Mouse (Mus musculus) brain, embryonic 14.5 days (tissue): ENCODE data around the gene Selenom.

Experiments
- CTCF ChIP-seq: fragments of 200-500 bp; IDR thresholded peaks from 2 replicates; pipeline ENCODE4 v1.5.1; 2012; ENCODE audit warnings: inconsistent platforms, mild to moderate bottlenecking, moderate library complexity, borderline replicate concordance; ENCODE audit not compliant: insufficient read depth, insufficient read length; ENCODE audit errors: extremely low read depth
- POLR2A ChIP-seq: fragments of 200-500 bp; IDR thresholded peaks from 2 replicates; pipeline ENCODE4 v1.6.1; 2012; ENCODE audit warnings: mild to moderate bottlenecking, inconsistent platforms, borderline replicate concordance; ENCODE audit not compliant: poor library complexity, insufficient read depth, insufficient read length, severe bottlenecking; ENCODE audit errors: extremely low read depth

DNA sequence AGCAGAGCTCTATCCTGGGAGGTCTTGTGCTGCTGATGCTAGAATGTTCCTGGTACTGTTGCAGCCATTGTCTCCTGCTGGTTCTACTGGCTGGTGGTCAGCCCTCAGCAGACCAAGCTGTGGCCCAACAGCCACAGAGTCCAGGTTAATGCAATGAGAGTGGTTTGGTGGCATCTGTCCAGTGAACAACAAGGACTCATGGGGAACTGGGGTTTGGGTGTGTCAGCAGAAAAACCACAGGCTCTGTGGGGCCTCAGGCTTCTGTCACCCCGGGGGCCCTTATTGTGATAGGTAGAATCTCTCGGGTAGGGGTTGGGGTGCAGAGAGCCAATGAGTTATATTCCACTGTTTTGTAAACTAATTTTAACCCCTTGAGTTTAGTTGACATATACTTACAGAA, 4.2 kb upstream of the Selenom start:
- TF ChIP-seq CTCF, result no peak
- no peak for TF ChIP-seq POLR2A
